22 mouse cellular contexts compared by ENCODE assay signal in genomic region chr6:38743351-38743750, GRCm38 (mm10).
"Had no signal": no experiment of that assay in that cellular context is flagged by ENCODE, and none has a peak within 500 bp of the region (broad histone marks: within the 10 kb centered on the region; RNA-seq: fewer than 3 reads in every experiment).

No protein-coding gene starts in this region.

- H3K4me3 ChIP-seq: liver, embryonic 12.5 days; lung, embryonic 15.5 days; midbrain, embryonic 10.5 days; midbrain, embryonic 12.5 days; myocyte; neural tube, embryonic 13.5 days; neural tube, embryonic 15.5 days; stomach, embryonic 15.5 days had no signal

- H3K27me3 ChIP-seq: liver, embryonic 12.5 days; lung, embryonic 15.5 days; midbrain, embryonic 12.5 days; neural tube, embryonic 13.5 days; neural tube, embryonic 15.5 days; stomach, embryonic 15.5 days had no signal

- H3K4me1 ChIP-seq: lung, embryonic 15.5 days; midbrain, embryonic 10.5 days; midbrain, embryonic 12.5 days; neural tube, embryonic 13.5 days; neural tube, embryonic 15.5 days; stomach, embryonic 15.5 days had no signal

- H3K9ac ChIP-seq: liver, embryonic 12.5 days; liver, embryonic 14.5 days; lung, embryonic 15.5 days; midbrain, embryonic 12.5 days; neural tube, embryonic 13.5 days; neural tube, embryonic 15.5 days; stomach, embryonic 15.5 days had no signal

- H3K27ac ChIP-seq: liver, embryonic 12.5 days; liver, embryonic 14.5 days; lung, embryonic 15.5 days; midbrain, embryonic 10.5 days; midbrain, embryonic 12.5 days; neural tube, embryonic 13.5 days; neural tube, embryonic 15.5 days; stomach, embryonic 15.5 days; stomach, postnatal 0 days had no signal

- DNase-seq: lung, adult 2 months; lung, postnatal 14 days; midbrain, embryonic 14.5 days; retina, postnatal 1 day; right cerebral cortex, adult 18-20 months; right cerebral cortex, postnatal 25 days; right cerebral cortex, postnatal 4 days; spleen, adult 18-20 months; thymus, adult 2 months; thymus, postnatal 25 days; thymus, postnatal 4 days had no signal

- ATAC-seq: liver, embryonic 12.5 days; midbrain, embryonic 16.5 days had no signal

- H3K4me2 ChIP-seq: liver, embryonic 12.5 days; lung, embryonic 15.5 days; midbrain, embryonic 12.5 days; neural tube, embryonic 13.5 days; neural tube, embryonic 15.5 days; stomach, embryonic 15.5 days had no signal

- H3K9me3 ChIP-seq: liver, embryonic 12.5 days; lung, embryonic 15.5 days; midbrain, embryonic 10.5 days; midbrain, embryonic 12.5 days; neural tube, embryonic 13.5 days; neural tube, embryonic 15.5 days; stomach, embryonic 15.5 days had no signal
